Mouse (Mus musculus) liver, embryonic 14 days (tissue): ENCODE data around the gene Bod1l. TPM values are rescaled to one million over a fixed set of nuclear protein-coding genes. Genes with fewer than 3 reads are reported as not detected.

ENCODE experiments used
- polyA plus RNA-seq: library from polyadenylated mRNA; depleted of rRNA; stranded (reverse); fragments of >200 nt; gene quantifications from 2 replicates; pipeline ENCODE4 v1.2.3, GENCODE M21; 2012; rRNA removed

Bod1l gene
- 4.9 and 5.3 TPM in 2 replicates for polyA plus RNA-seq

DNA sequence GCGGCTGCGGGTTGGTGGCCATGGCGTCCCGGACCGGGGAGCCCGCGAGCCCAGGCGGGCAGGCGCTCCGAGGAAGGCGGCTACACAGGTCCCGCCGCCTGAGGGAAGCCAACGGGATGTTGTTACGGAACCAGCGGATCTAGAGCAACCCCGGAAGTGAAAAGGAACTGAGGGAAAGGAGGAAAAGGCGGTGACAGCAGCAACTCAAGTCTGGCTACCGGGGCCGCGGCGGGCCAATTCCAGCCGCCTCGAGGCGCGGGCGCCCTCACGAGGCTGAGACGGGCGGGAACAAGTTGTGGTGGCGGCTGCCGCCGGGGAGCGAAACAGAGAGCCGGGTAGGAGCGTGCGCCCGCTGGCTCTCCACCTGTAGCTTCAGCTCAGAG, at the start of gene Bod1l:
Gene Bod1l, minus strand, starts transcription at position 169 of the 383 bp plus-strand sequence.

DNA sequence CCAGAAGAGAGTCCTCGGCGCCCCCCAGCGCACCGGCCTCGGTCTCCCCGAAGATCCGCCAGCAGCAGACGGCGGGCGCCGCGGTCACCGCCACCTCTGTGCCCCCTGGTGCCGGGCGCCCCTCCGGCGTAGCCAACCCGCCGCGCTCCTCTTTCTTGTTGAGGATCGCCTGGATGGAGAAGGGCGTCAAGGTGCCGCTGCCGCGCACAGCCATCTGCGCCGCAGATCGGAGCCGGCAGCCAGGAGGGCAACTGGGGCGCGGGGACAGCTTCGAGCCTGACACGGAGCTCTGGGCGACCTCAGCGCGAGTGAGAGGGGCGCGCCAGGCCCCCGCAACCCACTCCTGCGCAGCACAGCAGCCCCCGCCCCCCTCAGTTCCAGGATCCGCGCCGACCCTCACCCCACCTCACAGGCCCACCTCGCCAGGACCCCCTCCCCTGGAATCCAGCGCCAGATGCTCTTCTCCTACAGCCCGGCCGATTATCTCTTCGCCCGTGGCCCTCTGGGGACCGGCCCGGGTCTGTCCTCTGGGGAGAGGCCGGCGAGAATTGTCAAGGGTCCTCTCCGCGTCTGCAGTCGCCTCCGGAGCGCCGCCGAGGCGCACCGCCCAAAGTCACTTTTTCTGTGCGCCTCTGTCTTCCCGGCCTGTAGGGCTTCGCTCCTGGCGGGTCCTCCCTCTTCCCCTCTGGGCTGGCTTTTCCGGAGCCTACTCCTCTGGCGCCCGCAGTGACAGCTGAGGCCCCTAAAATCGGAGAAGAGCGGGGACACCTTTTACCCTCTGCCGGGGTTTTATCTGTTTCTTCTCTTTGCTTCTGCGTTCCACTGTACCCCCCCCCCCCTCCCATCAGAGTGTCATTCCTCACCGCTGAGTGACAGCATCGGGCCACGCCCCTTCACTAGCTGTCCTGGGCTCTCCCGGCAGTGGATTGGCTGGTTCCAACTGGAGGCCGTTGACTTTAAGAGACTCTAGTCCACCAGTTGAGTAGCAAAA, 80.1 kb downstream of the Bod1l start, which contains the start of gene Nkx3-2:
Gene Nkx3-2, minus strand, starts transcription at position 771 of the 991 bp plus-strand sequence.

Other genes with a start within 250 kb of the Bod1l start
- 11.0 and 12.3 TPM in 2 replicates for gene Rab28, start 136.2 kb downstream of the Bod1l start, polyA plus RNA-seq
- 0.02 TPM in 1 of 2 replicates, not detected in the other for gene Nkx3-2, start 79.8 kb downstream of the Bod1l start, polyA plus RNA-seq
- gene Gm16223, start 223.6 kb upstream of the Bod1l start, polyA plus RNA-seq: not detected in 2 replicates